Mouse (Mus musculus) kidney, embryonic 14.5 days (tissue): Measurements from ENCODE around the gene Zfp354a. TPM values are rescaled to one million over a fixed set of nuclear protein-coding genes. Genes with fewer than 3 reads are reported as not detected.

ENCODE experiments used
- ATAC-seq: fragments of 200-750 bp; cut with Nextera tagmentation; 2 replicates; pipeline ENCODE4 v1.8.0; 2017; ENCODE audit warnings: moderate number of reproducible peaks, mild to moderate bottlenecking, moderate TSS enrichment, moderate library complexity; ENCODE audit not compliant: low FRiP score, low TSS enrichment
- H3K27ac ChIP-seq: fragments of 300-500 bp; sonication (generic); 2 replicates; pipeline ENCODE4 v1.5.1; 2014; ENCODE audit warnings: low read depth, mild to moderate bottlenecking, low read length, moderate library complexity, mixed read lengths
- H3K27me3 ChIP-seq: fragments of 300-500 bp; sonication (generic); 2 replicates; pipeline ENCODE4 v1.6.1; 2014; ENCODE audit warnings: mild to moderate bottlenecking, low read length; ENCODE audit not compliant: control insufficient read depth, insufficient read depth
- H3K36me3 ChIP-seq: fragments of 300-500 bp; sonication (generic); 2 replicates; pipeline ENCODE4 v1.6.1; 2014; ENCODE audit warnings: low read length, mixed read lengths; ENCODE audit not compliant: control insufficient read depth, insufficient read depth
- H3K4me1 ChIP-seq: fragments of 300-500 bp; sonication (generic); 2 replicates; pipeline ENCODE4 v1.6.1; 2014; ENCODE audit warnings: low read length, mixed read lengths; ENCODE audit not compliant: control insufficient read depth, insufficient read depth
- H3K4me2 ChIP-seq: fragments of 300-500 bp; sonication (generic); replicated peaks from 2 replicates; pipeline ENCODE4 v1.6.1; 2014; ENCODE audit warnings: low read depth, mild to moderate bottlenecking, low read length
- H3K4me3 ChIP-seq: fragments of 300-500 bp; sonication (generic); 2 replicates; pipeline ENCODE4 v1.5.1; 2014; ENCODE audit warnings: mild to moderate bottlenecking, low read length
- H3K9ac ChIP-seq: fragments of 300-500 bp; sonication (generic); 2 replicates; pipeline ENCODE4 v1.6.1; 2014; ENCODE audit warnings: low read depth, mild to moderate bottlenecking, low read length, moderate library complexity
- H3K9me3 ChIP-seq: fragments of 300-500 bp; sonication (generic); 2 replicates; pipeline ENCODE4 v1.6.1; 2016; ENCODE audit warnings: low read length; ENCODE audit not compliant: control insufficient read depth
- WGBS: fragments of 180-500 bp; shearing (Covaris S2); extraction: QIAGEN DNeasy Blood & Tissue Kit; methylation state at CpG from one replicate; pipeline ENCODE4 v1.1.7; 2014; 5-methylcytosine and 5-hydroxymethylcytosine counted together
- polyA plus RNA-seq: library from polyadenylated mRNA; unstranded; fragments of >200 nt; fragmentation: Nextera tagmentation; extraction: Ambion mirVana; gene quantifications from 2 replicates; pipeline ENCODE4 v1.2.1, GENCODE M21; 2014

The Zfp354a gene
- polyA plus RNA-seq, 1 experiment from 2014 or later, result 11.7 TPM

- no peak overlapping the region for H3K4me3 ChIP-seq
- no peaks in the 10 kb centered on the region for H3K36me3 ChIP-seq
- H3K27me3 ChIP-seq, result no peaks in the 10 kb centered on the region
- no peaks in the 10 kb centered on the region for H3K9me3 ChIP-seq
- no peak overlapping the region for H3K9ac ChIP-seq
- no peak overlapping the region for H3K4me2 ChIP-seq
- no peaks in the 10 kb centered on the region for H3K4me1 ChIP-seq
- no peak overlapping the region for H3K27ac ChIP-seq
- no peak for ATAC-seq
- WGBS, result 43% methylated on average over 7 of the region's 7 CpGs
These were observed 25.5 kb downstream of the Zfp354a start for GRCm38 (mm10) chr11:51084527-51084926.

DNA sequence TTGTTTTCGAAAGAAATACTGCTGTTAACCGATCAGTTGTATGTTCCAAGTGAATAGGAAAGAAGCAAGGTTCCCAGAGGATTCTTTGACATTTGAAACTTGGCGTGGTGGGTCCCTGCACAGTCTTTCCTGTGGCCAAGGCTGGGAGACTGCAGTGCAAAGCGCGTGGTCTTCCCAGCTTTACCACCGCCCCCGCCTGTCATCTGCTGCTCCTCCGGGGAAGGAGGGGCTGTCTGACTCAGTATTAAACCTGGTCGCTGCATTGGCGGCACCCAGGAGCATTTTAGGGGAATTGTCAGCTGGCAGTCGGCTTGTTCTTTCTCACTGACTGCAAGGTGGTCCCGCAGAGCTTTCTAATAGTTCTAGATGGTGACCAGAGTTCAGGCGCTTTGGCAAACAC is 26.2 kb downstream of the Zfp354a start:
- Histone ChIP-seq H3K27ac (no peak overlapping the region), H3K4me3 (no peak overlapping the region), H3K4me2 (no peak overlapping the region), H3K4me1 (no peaks in the 10 kb centered on the region), H3K9ac (no peak overlapping the region), H3K27me3 (no peaks in the 10 kb centered on the region), H3K9me3 (no peaks in the 10 kb centered on the region), H3K36me3 (no peaks in the 10 kb centered on the region)
- no peak for ATAC-seq
- 50% methylated on average over 13 of the region's 13 CpGs for WGBS

DNA sequence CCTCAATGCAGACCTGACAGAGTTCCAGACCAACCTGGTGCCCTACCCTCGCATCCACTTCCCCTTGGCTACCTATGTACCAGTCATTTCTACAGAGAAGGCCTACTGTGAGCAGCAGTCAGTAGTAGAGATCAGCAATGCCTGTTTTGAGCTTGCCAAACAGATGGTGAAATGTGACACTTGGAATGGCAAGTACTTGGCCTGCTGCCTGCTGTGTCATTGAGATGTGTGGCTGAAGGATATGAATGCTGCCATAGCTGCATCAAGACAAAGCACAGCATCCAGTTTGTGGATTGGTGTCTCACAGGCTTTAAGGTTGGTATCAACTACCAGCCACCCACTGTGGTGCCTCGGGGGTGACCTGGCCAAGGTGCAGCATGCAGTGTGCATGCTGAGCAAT is 48.2 kb downstream of the Zfp354a start:
- Histone ChIP-seq H3K36me3 (no peaks in the 10 kb centered on the region), H3K9me3 (0 out of 2 replicates have a peak, but pooled peaks cover 5% of the 10 kb centered on the region), H3K4me2 (no peak overlapping the region), H3K27ac (no peak overlapping the region), H3K27me3 (no peaks in the 10 kb centered on the region), H3K4me3 (no peak overlapping the region), H3K9ac (no peak overlapping the region), H3K4me1 (no peaks in the 10 kb centered on the region)
- no peak for ATAC-seq
- 87% methylated on average over 2 of the region's 2 CpGs for WGBS

DNA sequence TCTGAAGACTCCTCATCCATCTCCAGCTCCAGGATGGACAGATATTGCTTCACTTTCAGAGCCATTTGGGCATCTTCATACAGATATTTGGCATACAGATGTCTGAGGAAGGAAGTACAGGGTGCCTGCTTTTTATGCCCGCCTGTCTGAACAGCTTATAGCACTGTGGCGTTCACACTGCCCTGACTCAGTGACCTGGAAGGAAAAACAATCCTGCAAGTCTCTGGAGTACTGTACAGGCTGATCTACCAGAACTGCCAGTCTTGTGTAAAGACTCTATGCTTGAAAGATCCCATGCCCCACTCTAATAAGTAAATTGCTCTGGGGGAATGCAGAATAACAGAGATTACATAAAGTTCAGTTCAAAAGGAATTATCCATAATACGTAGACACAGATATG is 51.6 kb downstream of the Zfp354a start:
- Histone ChIP-seq H3K9ac (no peak overlapping the region), H3K27me3 (no peaks in the 10 kb centered on the region), H3K27ac (no peak overlapping the region), H3K4me1 (no peaks in the 10 kb centered on the region), H3K36me3 (no peaks in the 10 kb centered on the region), H3K9me3 (0 out of 2 replicates have a peak, but pooled peaks cover 5% of the 10 kb centered on the region), H3K4me2 (no peak overlapping the region), H3K4me3 (no peak overlapping the region)
- ATAC-seq, result no peak
- 63% methylated on average over 3 of the region's 3 CpGs for WGBS

Other genes with a start within 250 kb of the Zfp354a start
- gene Zfp354c, start 231.5 kb upstream of the Zfp354a start, polyA plus RNA-seq, result 18.8 and 35.7 TPM in 2 replicates
- 0.31 and 0.76 TPM in 2 replicates for gene Zfp879, start 217.7 kb upstream of the Zfp354a start, polyA plus RNA-seq
- gene Grm6, start 208.6 kb upstream of the Zfp354a start, polyA plus RNA-seq, result not detected in 2 replicates
- gene Zfp454, start 171.6 kb upstream of the Zfp354a start, polyA plus RNA-seq, result 8.3 and 9.5 TPM in 2 replicates
- 11.1 and 17.4 TPM in 2 replicates for gene Zfp2, start 143.1 kb upstream of the Zfp354a start, polyA plus RNA-seq
- 1.2 and 1.7 TPM in 2 replicates for gene Zfp354b, start 127.6 kb upstream of the Zfp354a start, polyA plus RNA-seq
- not detected in 2 replicates for gene 4933414I15Rik, start 115.5 kb upstream of the Zfp354a start, polyA plus RNA-seq
- not detected in 2 replicates for gene Prop1, start 105.5 kb upstream of the Zfp354a start, polyA plus RNA-seq
- gene Olfr1378, start 92.7 kb upstream of the Zfp354a start, polyA plus RNA-seq, result not detected in 2 replicates
- not detected in 2 replicates for gene Olfr1377, start 77.3 kb upstream of the Zfp354a start, polyA plus RNA-seq
- gene Olfr51, start 55.7 kb upstream of the Zfp354a start, polyA plus RNA-seq, result not detected in 2 replicates
- not detected in 2 replicates for gene Olfr54, start 45.0 kb upstream of the Zfp354a start, polyA plus RNA-seq
- not detected in 2 replicates for gene Olfr1375, start 11.1 kb upstream of the Zfp354a start, polyA plus RNA-seq
- gene Gm12569, start 161.2 kb downstream of the Zfp354a start, polyA plus RNA-seq, result not detected in 2 replicates
- 102 and 127 TPM in 2 replicates for gene Clk4, start 202.5 kb downstream of the Zfp354a start, polyA plus RNA-seq
- 0.69 and 0.99 TPM in 2 replicates for gene BC049762, start 203.8 kb downstream of the Zfp354a start, polyA plus RNA-seq
- 8.6 and 12.3 TPM in 2 replicates for gene Col23a1, start 230.7 kb downstream of the Zfp354a start, polyA plus RNA-seq